Mouse (Mus musculus) CD8-positive naive resting alpha-beta T cell, adult 57 days (primary cell): Measurements from ENCODE around the gene Mfap3. TPM values are rescaled to one million over a fixed set of nuclear protein-coding genes. Genes with fewer than 3 reads are reported as not detected.

Source experiments
- total RNA-seq: library from RNA; stranded (reverse); gene quantifications from one replicate; pipeline ENCODE4 v1.2.4, GENCODE M21; 2023

The Mfap3 gene
- 30.0 TPM for total RNA-seq

DNA sequence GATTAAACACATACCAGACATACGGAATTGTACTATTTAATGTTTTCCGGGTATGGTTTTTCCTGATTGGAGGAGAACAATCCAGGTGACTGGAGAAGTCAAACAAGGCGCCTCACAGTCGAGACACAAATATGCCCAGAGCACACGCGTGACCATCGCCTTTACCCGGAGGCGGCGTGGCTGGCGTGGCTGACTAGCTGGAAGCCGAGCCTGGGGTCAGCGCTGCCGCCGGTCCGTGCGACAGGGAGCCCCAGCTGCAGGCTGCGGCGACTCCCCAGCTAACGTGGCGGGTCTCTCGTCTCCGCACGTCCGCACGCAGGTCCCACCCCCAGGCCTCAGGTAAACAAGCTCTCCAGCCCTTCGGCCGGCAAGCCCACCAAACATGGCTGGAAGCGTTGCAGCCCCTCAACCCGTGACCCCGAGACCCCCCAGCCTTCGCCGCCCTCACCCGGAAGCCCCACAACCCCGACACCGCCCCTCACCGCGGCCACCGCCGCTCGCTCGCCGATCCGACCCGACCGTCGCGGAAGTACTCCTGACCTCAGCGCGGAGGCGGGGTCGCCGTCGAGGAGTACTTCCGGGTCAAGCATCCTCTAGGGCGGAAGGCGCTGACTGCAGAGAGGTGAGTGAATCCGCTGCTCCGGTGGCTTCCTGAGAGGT lies at the start of gene Mfap3, which contains the start of gene Fam114a2:
Gene Mfap3 (plus strand): TSS at position 574 of the 660 bp plus-strand sequence.
Gene Fam114a2 (minus strand): TSS at position 527 of the 660 bp plus-strand sequence.

Other genes with a start within 250 kb of the Mfap3 start
- gene Fam114a2, start within 50 bp of the Mfap3 start, total RNA-seq: 47.4 TPM
- gene Galnt10, start 126.8 kb downstream of the Mfap3 start, total RNA-seq: 51.1 TPM